Mouse (Mus musculus) frontal cortex, postnatal 14 days (tissue): ENCODE measurements around the gene Pde3b.
"Not testable (repeated sequence)": the region's sequence is repeated elsewhere in the genome, so short reads cannot be mapped to it uniquely, and the experiment has no call there.

Experiments used
- DNase-seq, 2 experiments: peaks; one replicate each; pipeline ENCODE4 v3.0.0; 2022; ENCODE audit warnings: low spot score in 2 of 2

The Pde3b gene

DNA sequence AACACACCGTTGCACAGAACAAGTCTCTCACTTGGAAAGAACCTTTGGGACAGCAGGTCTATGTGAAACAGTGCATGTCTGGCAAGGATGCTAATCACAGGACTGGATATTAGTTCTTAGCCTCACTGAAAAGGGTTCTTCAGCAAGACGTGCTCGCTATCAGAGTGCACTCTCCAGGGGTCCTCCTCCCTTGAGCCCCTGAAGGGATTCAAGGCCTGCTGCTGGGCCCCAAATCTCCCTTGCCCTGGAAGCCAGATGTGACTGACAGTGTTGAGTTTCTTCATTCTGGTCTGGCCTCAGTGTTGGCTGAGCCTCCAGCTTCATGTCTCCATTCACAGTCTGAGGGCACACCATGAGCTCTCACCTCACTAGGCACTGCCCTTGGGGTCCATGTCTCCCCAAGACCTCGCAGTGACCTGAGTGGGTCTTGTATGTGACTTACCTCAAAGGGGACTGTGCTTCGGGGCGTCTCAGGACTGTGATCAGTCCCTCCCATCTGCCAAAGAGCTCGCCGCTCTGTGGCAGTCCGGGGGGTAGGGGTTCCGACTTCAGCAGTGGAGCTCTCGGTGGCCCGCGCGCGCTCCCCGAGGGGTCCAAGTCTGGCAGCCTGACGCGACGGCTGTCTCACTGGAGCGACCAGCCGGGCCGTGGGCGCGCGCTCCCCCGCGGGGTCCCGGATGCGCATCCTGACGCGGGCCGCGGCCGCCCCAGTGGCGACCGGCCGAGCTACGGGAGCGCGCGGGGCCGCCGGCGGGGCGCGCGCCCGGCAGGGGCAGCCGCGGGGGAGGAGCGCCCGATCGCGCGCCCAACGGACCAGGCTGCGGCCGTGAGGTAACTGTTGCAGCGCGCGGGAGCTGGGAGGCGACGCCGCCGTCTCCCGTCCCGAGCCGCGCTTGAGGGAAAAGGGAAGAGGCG, at the start of gene Pde3b:
TSS of gene Pde3b (plus strand) at position 861 of the 915 bp plus-strand sequence.
- DNase-seq = peak in 1 of 2 experiments; percentile 25

DNA sequence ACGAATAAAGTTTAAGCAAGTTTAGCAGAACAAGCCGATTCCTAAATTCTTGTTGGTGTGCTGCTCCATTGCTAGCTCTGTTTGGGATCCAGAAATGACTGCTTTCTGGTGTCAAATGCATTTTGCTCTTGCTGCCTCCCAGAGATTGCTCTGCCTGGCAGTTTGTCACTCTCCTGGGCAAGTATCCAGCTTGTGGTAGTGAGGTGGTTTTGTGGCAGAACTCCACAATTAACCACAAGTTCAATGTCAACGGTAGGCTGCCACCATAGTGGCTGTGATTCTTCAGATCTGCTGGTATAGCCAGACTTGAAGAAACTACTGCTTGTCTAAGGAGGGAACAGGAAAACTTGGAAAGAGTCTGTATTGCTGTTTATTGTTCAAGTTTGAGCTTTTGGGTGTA, 13.0 kb upstream of the Pde3b start:
- DNase-seq = no peak

DNA sequence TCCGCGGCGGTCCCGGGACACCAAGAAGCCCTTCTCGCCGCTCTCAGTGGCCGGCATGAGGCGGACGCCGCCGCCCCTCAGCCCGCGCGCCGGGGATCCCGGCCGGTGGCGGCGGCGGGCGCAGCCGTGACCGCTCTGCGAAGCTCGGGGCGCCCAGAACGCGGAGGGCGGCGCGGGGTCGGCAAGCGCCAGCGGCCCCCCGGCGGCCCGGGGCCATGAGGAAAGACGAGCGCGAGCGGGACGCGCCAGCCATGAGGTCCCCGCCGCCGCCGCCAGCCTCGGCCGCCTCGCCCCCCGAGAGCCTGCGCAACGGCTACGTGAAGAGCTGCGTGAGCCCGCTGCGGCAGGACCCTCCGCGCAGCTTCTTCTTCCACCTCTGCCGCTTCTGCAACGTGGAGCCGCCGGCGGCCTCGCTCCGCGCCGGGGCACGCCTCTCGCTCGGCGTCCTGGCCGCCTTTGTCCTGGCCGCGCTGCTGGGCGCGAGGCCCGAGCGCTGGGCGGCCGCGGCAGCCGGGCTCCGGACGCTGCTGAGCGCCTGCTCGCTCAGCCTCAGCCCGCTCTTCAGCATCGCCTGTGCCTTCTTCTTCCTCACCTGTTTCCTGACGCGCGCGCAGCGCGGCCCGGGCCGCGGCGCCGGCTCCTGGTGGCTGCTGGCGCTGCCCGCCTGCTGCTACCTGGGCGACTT, 397 bp downstream of the Pde3b start:
- peak; percentile 16 to 46 for DNase-seq

DNA sequence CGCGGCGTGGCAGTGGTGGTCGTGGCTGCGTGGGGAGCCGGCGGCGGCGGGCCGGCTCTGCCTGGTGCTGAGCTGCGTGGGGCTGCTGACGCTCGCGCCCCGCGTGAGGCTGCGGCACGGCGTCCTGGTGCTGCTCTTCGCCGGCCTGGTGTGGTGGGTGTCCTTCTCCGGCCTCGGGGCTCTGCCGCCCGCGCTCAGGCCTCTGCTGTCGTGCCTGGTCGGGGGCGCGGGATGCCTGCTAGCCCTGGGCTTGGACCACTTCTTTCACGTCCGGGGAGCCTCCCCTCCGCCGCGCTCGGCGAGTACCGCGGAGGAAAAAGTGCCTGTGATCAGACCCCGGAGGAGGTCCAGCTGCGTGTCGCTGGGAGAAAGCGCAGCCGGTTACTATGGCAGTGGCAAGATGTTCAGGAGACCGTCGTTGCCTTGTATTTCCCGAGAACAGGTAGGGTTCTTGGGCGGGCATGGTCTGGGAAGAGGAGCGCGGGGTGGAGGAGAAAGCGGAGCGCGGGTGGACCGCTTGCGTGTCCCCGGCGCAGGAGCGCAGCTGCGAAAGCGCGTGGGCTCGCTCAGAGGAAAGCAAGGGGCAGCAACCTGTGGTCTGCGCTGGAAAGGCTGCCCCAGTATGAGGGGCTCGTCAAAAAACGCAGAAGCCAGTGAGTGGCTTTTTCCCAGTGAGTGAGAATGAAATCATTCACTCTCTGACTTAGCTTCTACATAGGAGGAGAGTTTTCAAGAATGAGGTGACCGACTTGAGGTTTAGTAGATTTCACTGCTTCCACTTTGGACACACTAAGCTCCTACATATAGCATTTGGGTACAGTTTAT, 1.2 kb downstream of the Pde3b start:
- peak; percentile 15 to 39 for DNase-seq

DNA sequence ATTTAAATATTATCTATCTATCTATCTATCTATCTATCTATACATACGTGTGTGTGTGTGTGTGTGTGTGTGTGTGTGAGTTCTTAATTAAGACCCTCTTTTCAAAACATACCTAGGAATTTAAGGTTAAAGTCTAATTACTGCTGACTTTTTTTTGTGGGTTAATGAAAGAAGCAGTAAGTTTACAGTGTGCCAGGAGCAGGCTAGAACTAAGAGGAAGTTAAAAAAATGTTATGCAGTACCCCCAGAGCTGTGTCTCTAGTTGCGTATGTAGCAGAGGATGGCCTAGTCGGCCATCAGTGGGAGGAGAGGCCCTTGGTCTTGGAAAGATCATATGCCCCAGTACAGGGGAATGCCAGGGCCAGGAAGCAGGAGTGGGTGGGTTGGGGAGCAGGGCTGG, 4.2 kb downstream of the Pde3b start:
- DNase-seq = not testable (repeated sequence)

DNA sequence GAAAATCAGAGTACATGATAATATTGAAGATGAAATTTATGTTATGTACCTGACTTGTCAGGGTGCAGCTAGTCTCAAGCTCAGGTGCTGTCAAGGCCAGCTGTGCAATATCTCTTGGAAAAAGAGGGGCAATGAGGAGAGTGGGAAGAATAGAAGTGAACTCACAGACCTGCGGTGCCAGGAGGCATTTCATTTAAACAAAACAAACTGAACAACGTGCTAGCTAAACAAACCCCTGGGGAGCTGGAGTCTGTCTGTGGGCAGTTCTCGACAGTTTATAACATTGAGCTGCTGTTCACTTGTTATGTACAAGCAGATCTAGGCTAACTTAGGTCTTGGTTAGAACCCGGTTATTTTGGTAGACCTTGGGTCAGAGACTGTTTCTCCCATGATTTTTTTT, 5.8 kb downstream of the Pde3b start:
- DNase-seq = no peak

DNA sequence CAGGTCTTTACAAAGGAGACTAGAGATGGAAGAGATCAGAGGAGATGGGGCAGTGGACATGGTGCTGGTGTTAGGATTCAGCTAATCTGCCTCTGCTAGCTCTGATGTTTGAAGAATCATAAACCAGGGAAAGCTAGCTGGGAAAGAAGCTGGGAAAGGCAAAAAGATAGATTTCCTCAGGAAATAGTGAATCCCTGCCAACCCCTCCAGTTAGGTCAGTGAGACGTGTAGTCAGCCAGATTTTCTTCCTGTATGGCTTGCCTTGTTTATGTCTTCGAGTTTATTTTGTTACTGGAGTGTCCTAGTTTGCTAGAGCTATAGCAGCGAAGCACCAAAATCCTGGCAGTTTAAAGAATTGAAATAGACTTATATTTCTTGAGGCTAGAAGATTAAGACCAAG, 7.1 kb downstream of the Pde3b start:
- no peak for DNase-seq

DNA sequence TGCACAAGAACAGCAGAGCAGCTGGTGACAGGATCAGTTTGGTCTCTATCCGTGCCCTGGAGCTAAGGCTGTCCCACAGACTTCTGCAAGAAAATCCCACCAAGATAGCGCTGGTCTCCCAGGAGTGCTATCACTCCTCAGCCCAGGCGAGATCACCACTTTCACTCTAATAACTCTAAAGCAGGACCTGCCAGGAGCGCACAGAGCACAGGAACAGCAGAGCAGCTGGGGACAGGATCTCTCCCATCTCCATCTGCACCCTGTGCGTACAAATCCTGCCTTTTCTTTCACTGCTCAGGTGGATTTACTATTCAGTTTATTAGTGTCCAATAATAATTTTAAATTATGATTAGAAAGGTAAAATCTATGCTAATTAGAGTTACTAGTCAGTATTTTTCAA, 14.7 kb downstream of the Pde3b start:
- no peak for DNase-seq

DNA sequence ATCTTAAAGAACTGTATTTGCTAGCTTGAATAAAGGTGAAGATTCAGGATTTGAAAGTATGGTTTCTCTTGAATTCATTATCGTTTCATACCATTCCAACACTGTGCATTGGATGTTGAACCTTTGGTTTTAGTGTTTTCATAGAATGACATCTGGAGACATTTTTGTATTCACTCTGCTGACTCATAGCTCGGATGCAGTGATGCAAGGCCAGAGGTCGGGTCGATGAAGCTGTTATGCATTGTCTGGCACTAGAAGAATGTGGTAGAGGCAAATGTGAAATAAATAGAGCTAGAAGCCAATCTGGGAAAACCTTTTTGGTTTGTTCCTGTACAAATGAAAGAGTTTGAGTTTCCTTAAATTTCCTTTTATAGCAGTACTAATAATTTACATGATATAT, 16.9 kb downstream of the Pde3b start:
- no peak for DNase-seq

DNA sequence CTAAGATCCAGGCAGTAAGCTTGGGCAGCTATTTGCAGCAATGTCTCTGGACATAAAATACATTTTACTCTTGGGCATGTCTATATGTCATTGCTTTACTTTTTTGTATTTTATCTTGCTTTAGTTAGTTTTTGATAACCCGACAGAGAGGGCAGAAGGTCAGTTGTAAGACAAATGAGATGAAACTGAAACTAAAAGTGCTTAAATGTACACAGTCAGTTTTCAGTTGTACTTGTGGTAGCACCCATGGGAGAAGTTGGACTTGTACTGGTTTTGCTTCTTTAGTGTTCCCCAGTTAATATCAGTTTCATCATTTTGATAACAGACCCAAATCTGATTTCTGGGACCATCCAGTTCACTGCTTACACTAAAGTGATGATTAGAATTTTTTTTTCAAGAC, 24.6 kb downstream of the Pde3b start:
- DNase-seq = no peak

DNA sequence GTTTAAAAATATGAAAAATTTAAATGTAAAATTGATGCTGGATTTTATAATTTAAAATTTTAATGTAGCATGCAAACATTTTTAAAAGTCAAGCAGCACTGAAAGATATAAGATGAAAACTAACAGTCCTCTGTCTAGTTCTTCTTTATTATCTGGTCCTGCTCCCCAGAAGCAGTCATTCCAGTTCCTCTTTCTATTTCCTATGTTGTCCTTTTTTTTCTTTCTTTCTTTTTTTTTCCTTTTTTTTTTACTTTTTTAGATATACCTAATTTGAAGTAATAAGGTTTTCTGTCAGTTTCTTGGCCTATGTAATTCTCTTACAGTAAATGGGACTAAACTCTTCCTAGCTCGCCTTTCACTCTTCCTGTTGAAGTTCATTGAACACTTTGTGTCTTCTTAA, 25.4 kb downstream of the Pde3b start:
- no peak for DNase-seq

DNA sequence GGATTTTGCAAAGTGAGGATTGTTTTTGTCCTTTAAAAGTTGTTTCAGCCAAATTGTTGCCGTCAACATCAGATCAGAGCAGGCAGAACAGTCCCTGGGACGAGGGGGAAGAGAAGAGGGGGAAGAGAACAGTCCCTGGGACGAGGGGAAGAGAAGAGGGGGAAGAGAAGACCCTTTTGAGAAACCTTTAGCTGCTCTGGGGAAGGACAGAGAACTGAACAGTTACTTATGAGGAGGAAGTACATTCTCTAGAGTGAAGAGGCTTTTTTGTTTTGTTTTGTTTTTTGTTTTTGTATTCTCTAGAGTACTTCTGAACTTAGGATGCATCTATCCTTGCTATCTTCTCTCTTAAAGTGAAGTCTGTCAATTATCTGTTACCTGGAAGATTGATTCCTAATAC, 37.8 kb downstream of the Pde3b start:
- DNase-seq = no peak

DNA sequence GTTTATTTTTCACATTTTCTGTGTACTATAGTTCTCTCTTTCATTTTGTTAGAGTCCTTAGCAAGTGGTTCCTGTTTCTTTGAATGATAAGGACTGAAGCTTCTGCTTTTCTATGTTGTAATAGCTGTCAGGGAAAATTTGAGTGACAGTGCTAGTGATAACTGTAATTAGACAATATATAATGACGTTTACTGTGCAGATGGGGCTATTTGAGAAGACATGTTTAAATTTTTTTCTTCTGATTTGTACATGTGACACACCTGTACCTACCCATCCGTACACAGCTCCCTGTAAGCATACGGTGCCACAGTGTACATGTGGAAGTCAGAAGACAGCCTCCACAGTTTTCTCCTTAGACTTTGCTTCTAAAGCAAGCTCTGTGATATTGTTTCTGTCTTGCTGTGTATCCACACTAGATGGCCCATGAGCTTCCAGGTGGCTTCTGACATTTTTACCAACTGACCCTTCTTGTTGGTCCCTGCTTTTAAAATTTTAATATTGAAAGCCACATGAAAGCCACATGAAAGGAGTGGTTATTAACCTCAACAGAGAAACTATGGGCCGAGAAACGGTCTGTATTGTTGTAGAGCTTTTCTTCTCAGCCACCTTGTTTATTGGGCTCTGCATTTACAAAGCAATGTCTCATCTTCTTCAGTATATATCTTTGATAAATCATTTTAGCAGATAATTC, 38.4 kb downstream of the Pde3b start:
- DNase-seq = no peak

DNA sequence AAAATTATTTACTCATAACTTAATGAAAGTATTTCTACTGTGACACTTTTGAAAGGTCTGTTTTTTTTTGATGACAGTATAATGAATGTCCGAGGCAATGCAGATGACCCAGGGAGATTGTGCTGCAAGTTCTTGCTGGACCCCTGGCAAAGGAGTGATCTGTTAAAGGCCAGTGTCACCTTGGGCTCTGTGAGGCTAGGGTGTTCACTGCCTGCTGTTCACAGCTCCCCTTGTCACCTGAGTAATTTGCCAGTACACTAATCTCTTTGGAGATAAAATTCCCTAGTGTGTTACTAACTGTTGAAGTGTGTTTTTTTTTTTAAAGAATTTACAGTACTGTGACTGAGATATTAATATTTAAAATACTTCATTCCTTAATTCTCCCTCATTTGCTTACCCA, 39.8 kb downstream of the Pde3b start:
- DNase-seq = no peak

DNA sequence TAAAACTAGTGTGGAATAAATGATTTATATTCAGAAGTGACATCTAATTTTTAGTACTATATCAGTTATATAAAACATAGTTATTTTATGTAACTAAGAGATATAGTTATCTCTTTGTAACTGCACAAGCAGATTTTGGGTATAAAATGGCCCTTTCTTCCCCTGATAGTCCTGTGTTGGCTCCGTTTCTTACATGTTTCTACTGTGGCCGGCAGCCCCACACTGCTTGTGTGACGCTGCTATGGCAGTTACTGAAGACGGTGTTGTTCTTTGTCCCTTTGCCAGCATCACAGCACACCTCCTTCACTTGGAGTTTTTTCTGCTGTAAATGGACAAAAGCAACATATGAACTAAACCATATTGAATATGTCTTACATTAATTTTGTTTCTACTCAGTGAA, 41.8 kb downstream of the Pde3b start:
- DNase-seq = no peak

DNA sequence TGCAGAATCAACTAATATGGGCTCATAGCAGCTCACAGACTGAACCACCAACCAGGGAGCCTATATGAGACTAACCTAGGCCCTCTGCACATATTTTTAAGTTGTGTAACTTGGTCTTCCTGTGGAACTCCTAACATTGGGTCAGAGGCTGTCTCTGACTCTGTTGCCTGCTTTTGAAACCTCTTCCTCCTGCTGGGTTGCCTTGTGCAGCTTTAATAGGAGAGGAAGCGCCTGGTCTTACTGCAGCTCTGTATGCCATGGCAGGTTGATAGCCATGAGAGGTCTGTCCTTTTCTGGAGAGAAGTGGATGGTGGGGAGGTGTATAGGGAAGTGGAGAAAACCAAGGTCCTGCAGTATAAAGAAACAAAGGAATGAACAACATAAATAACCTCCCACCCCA, 44.8 kb downstream of the Pde3b start:
- DNase-seq = no peak

DNA sequence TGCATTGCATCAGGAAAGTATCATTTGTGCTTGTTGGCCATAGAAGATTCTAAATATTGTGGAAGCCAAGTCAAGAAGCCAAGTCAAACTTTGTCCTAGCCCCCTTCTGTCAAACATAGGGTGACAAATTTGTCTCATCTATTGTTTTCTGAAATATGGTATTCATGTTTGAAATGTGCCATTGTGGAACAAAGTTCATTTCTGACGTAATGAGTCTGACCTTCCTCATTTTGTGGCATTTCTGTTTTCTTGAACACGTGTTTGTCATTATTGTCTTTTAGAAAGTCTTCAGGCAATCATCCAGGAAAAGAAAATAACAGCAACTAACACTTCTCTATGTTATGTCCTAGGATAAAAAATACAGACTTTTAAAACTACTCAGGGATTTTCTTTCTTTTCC, 46.6 kb downstream of the Pde3b start:
- no peak for DNase-seq

DNA sequence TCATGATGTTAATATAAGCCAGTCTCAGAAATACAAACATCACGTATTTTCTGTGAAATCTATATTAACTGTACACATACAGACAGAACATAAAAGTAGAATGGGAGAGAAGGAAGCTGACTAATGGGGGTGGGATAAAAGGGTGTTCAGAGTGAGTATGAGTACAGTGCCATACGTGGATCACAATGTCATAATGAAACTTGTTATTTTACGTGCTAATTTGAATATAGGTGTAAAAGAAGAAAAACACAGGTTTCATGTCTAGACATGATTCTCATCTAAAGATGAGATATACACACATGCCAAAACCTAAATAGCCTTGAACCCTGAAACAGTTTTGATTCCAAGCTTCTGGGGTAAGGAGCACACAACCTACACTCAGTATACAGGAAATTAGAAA, 51.3 kb downstream of the Pde3b start:
- DNase-seq = no peak

DNA sequence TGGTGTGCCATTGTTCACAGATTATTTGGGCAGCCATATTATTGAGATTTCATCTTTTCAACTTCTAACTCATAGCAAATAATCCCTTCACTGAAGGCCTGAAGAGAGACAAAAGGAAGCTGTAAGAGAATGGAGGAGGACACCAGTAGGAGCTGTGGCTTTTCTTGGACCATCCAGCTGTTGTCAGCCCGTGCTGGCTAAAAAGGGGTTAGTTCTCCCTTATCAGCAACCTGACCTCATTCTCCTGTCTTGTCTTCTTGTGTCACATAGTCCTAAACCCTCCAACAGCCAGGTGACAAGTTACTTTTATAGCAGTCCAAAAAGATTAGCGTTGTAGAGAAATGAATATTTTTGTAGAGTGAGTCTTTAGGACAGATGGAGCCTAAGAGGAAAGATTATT, 57.4 kb downstream of the Pde3b start:
- DNase-seq = no peak

DNA sequence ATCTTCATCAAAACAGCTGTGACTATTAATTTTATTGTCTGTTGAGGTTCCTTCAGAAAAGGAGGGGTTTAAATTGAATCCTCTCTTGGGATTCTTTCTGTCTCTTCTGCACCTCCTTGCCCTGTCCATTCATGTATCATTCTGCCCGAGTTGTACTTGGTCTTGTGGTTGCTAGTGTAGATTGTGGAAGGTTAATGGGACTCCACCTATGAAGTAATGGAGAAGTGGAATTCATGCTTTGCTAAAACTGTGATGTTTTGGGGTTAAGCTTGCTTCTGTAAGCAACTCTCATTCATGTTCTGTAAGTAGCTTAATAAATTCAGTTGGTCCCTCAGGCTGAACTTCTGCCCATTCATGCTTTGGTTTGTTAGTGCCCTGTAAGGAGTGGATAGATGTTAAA, 59.8 kb downstream of the Pde3b start:
- DNase-seq = no peak

DNA sequence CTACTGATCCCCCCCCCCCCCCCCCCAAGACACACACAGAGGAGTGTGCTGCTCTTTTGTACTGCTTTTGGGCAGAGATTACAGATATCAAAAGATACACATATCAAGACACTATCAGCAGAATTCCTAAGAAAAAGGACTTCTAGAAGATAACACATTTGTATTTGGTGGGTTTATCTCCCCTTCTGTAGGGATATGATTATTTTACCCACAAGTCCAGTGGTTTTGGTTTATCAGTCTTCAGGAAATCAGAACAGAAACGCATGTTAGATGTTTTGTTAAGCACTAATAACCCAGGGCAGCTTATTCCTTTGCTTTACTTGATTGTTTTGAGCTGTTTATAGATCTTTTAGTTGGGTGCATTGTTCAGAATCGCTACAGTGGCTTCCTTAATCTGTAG, 62.8 kb downstream of the Pde3b start:
- no peak for DNase-seq

DNA sequence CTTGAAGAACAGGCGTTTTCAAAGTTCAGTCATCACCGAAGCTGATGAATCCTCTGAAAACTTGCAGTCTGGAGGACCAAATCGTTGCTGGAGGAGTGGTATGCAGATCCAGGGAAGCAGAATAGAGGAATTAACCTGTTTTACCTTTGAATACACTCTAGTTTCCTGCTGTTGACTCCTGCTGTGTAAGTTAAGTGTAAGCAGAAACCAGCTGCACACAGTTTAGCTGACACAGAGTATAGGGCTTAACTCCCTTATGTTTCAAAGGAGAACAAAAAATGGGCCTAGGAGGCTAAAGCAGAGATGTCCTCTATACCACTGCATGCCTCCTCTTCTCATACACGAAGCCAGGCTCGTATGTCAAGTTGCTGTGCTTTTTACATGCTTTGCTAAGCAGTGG, 63.8 kb downstream of the Pde3b start:
- no peak for DNase-seq
